Mouse (Mus musculus): ENCODE results near the gene Fgf9. TPM values are rescaled to one million over a fixed set of nuclear protein-coding genes. Genes with fewer than 3 reads are reported as not detected.

The Fgf9 gene
- total RNA-seq (2021), result 10 to 100 TPM; 15.5 to 18.6 TPM

- peak in 1 of 2 experiments; percentile 22 for DNase-seq (ENCODE audit: extremely low spot score in 1 of 2, low spot score in 1 of 2)
Measured at GRCm38 (mm10) chr14:58070481-58071119, at the start of gene Fgf9. Gene Fgf9, plus strand, starts transcription at chr14:58070547.

GRCm38 (mm10) chr14:58034567-58034966 lies 35.8 kb upstream of the Fgf9 start:
- DNase-seq (ENCODE audit: extremely low spot score in 1 of 2, low spot score in 1 of 2), result peak; percentile 67 to 89

- DNase-seq (ENCODE audit: extremely low spot score in 1 of 2, low spot score in 1 of 2), result no peak
Measured at GRCm38 (mm10) chr14:58036174-58036573, 34.2 kb upstream of the Fgf9 start.

GRCm38 (mm10) chr14:58046639-58047284 lies 23.6 kb upstream of the Fgf9 start:
- DNase-seq (ENCODE audit: extremely low spot score in 1 of 2, low spot score in 1 of 2), result no peak

- no peak for DNase-seq (ENCODE audit: extremely low spot score in 1 of 2, low spot score in 1 of 2)
Measured at GRCm38 (mm10) chr14:58050691-58051090, 19.7 kb upstream of the Fgf9 start.

- no peak for DNase-seq (ENCODE audit: extremely low spot score in 1 of 2, low spot score in 1 of 2)
Measured at GRCm38 (mm10) chr14:58067586-58067985, 2.8 kb upstream of the Fgf9 start.

GRCm38 (mm10) chr14:58068641-58069040 lies 1.7 kb upstream of the Fgf9 start:
- DNase-seq (ENCODE audit: extremely low spot score in 1 of 2, low spot score in 1 of 2), result no peak

- no peak for DNase-seq (ENCODE audit: extremely low spot score in 1 of 2, low spot score in 1 of 2)
Measured at GRCm38 (mm10) chr14:58069927-58070326, 420 bp upstream of the Fgf9 start.

GRCm38 (mm10) chr14:58071120-58071641 lies 834 bp downstream of the Fgf9 start:
- DNase-seq (ENCODE audit: extremely low spot score in 1 of 2, low spot score in 1 of 2), result peak in 1 of 2 experiments; percentile 27

- peak; percentile 55 to 62 for DNase-seq (ENCODE audit: extremely low spot score in 1 of 2, low spot score in 1 of 2)
Measured at GRCm38 (mm10) chr14:58071830-58072770, 1.8 kb downstream of the Fgf9 start.

- peak in 1 of 2 experiments; percentile 17 for DNase-seq (ENCODE audit: extremely low spot score in 1 of 2, low spot score in 1 of 2)
Measured at GRCm38 (mm10) chr14:58072771-58073501, 2.6 kb downstream of the Fgf9 start.

GRCm38 (mm10) chr14:58073936-58074335 lies 3.6 kb downstream of the Fgf9 start:
- no peak for DNase-seq (ENCODE audit: extremely low spot score in 1 of 2, low spot score in 1 of 2)

GRCm38 (mm10) chr14:58074621-58075432 lies 4.5 kb downstream of the Fgf9 start:
- peak; percentile 47 to 51 for DNase-seq (ENCODE audit: extremely low spot score in 1 of 2, low spot score in 1 of 2)

- DNase-seq (ENCODE audit: extremely low spot score in 1 of 2, low spot score in 1 of 2), result peak in 1 of 2 experiments; percentile 24
Measured at GRCm38 (mm10) chr14:58075433-58076029, 5.2 kb downstream of the Fgf9 start.

GRCm38 (mm10) chr14:58076030-58076521 lies 5.7 kb downstream of the Fgf9 start:
- peak; percentile 52 to 62 for DNase-seq (ENCODE audit: extremely low spot score in 1 of 2, low spot score in 1 of 2)

- no peak for DNase-seq (ENCODE audit: extremely low spot score in 1 of 2, low spot score in 1 of 2)
Measured at GRCm38 (mm10) chr14:58076726-58077255, 6.4 kb downstream of the Fgf9 start.

GRCm38 (mm10) chr14:58079471-58079870 lies 9.1 kb downstream of the Fgf9 start:
- no peak for DNase-seq (ENCODE audit: extremely low spot score in 1 of 2, low spot score in 1 of 2)

GRCm38 (mm10) chr14:58081955-58082354 lies 11.6 kb downstream of the Fgf9 start:
- no peak for DNase-seq (ENCODE audit: extremely low spot score in 1 of 2, low spot score in 1 of 2)
